Mouse (Mus musculus): ENCODE data around the gene Esrrg.

- no peak for TF ChIP-seq POLR2A (IDR thresholded peaks at IDR 0.05; ENCODE audit: extremely low read depth, insufficient read depth, low read length)
- no peak for TF ChIP-seq CTCF (IDR thresholded peaks at IDR 0.05; ENCODE audit: low read depth, low read length)
Measured at GRCm38 (mm10) chr1:187872744-187873143, 264.2 kb downstream of the Esrrg start.

Measured in liver, adult 2 months (tissue).